Mouse (Mus musculus): Measurements from ENCODE around the gene Gda.

DNA sequence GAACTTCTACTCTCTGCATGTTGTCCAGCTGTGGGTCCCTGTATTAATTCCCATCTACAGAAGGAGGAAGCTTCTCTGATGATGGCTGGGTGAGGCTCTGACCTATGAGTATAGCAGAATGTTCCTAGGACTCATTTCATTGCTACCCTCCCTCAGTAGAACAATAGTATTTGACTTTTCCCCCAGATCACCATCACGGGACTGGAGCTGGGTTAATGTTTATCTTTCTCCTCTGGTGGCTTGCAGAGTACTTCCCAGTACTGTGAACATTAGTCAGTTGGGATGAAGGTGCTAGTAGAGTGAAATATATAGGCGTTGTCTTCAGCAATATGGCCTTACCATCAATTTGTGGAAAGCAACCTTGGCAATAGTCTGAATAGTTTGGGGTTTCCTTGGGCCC lies 31.5 kb upstream of the Gda start:
- no peak for TF ChIP-seq CTCF (IDR thresholded peaks at IDR 0.05)
- TF ChIP-seq EP300 (IDR thresholded peaks at IDR 0.05) = no peak

Measured in lung, postnatal 0 days (tissue).